Comparison of ENCODE assay signal across 22 mouse cellular contexts in genomic region chr1:188529606-188530131, GRCm38 (mm10).
DNase-seq lines count a peak whose midpoint lies in the region; ATAC-seq and TF ChIP-seq lines count a peak whose summit lies in the region.
"Had no signal": no experiment of that assay in that cellular context is flagged by ENCODE, and none has a peak within 500 bp of the region (broad histone marks: within the 10 kb centered on the region; RNA-seq: fewer than 3 reads in every experiment).

No protein-coding gene starts in this region.

- WGBS in forebrain, embryonic 11.5 days: 64% methylated on average over 6 of the region's 6 CpGs
- 26% methylated on average over 6 of the region's 6 CpGs for WGBS in forebrain, embryonic 16.5 days
- whole genome bisulfite sequencing in intestine, embryonic 14.5 days: 93% methylated on average over 6 of the region's 6 CpGs
- 90% methylated on average over 6 of the region's 6 CpGs for WGBS in intestine, embryonic 16.5 days

- no peak overlapping the region for H3K4me3 ChIP-seq in forebrain, embryonic 11.5 days (ENCODE audit: low read depth, low read length)
- H3K4me3 ChIP-seq in forebrain, embryonic 16.5 days (replicated peaks; ENCODE audit: low read length): no peak overlapping the region
- H3K4me3 ChIP-seq in intestine, embryonic 14.5 days (ENCODE audit: low read depth, low read length): no peak overlapping the region
- H3K4me3 ChIP-seq in intestine, embryonic 16.5 days (ENCODE audit: low read length): no peak overlapping the region
- H3K4me3 ChIP-seq: embryonic facial prominence, embryonic 15.5 days; erythroblast, embryonic 14.5 days; gastrocnemius, adult 2 months; heart, embryonic 12.5 days; hindbrain, embryonic 10.5 days; hindbrain, embryonic 15.5 days had no signal

- ATAC-seq in forebrain, embryonic 11.5 days (replicated peaks; ENCODE audit: low FRiP score): peak; percentile 81
- ATAC-seq in forebrain, embryonic 16.5 days: no peak
- no peak for ATAC-seq in intestine, embryonic 14.5 days (replicated peaks; ENCODE audit: low FRiP score, low TSS enrichment, low read depth)
- ATAC-seq in intestine, embryonic 16.5 days: no peak
- ATAC-seq: inflammation-experienced regulatory T-cells, adult 6 months had no signal

- TF ChIP-seq CTCF in brain, embryonic 14.5 days (IDR thresholded peaks at IDR 0.05; ENCODE audit: borderline replicate concordance, extremely low read depth, insufficient read depth, insufficient read length): no peak

- H3K36me3 ChIP-seq in forebrain, embryonic 11.5 days (ENCODE audit: control insufficient read depth, insufficient read depth, low read length): no peaks in the 10 kb centered on the region
- no peaks in the 10 kb centered on the region for H3K36me3 ChIP-seq in forebrain, embryonic 16.5 days (ENCODE audit: control insufficient read depth, insufficient read depth)
- no peaks in the 10 kb centered on the region for H3K36me3 ChIP-seq in intestine, embryonic 14.5 days (ENCODE audit: control insufficient read depth, insufficient read depth, low read length)
- H3K36me3 ChIP-seq in intestine, embryonic 16.5 days (ENCODE audit: control insufficient read depth, insufficient read depth, low read length): no peaks in the 10 kb centered on the region
- H3K36me3 ChIP-seq: embryonic facial prominence, embryonic 15.5 days; heart, embryonic 12.5 days; hindbrain, embryonic 10.5 days; hindbrain, embryonic 15.5 days had no signal

- no peak for TF ChIP-seq POLR2A in brain, embryonic 14.5 days (IDR thresholded peaks at IDR 0.05; ENCODE audit: borderline replicate concordance, extremely low read depth, insufficient read depth, insufficient read length, poor library complexity, severe bottlenecking)

- H3K9me3 ChIP-seq in forebrain, embryonic 11.5 days (ENCODE audit: control insufficient read depth, low read length): peaks cover 3% of the 10 kb centered on the region; the same call in 1 of the 2 replicates
- H3K9me3 ChIP-seq in forebrain, embryonic 16.5 days (ENCODE audit: control insufficient read depth, low read length): no peaks in the 10 kb centered on the region
- no peaks in the 10 kb centered on the region for H3K9me3 ChIP-seq in intestine, embryonic 14.5 days (ENCODE audit: control insufficient read depth, low read length)
- no peaks in the 10 kb centered on the region for H3K9me3 ChIP-seq in intestine, embryonic 16.5 days (ENCODE audit: control insufficient read depth, low read length)
- H3K9me3 ChIP-seq: embryonic facial prominence, embryonic 15.5 days; hindbrain, embryonic 10.5 days; hindbrain, embryonic 15.5 days had no signal

- no peaks in the 10 kb centered on the region for H3K27me3 ChIP-seq in forebrain, embryonic 11.5 days (ENCODE audit: control insufficient read depth, insufficient read depth, low read length)
- H3K27me3 ChIP-seq in forebrain, embryonic 16.5 days (replicated peaks; ENCODE audit: control insufficient read depth, insufficient read depth, low read length): no peaks in the 10 kb centered on the region
- no peaks in the 10 kb centered on the region for H3K27me3 ChIP-seq in intestine, embryonic 14.5 days (replicated peaks; ENCODE audit: control insufficient read depth, insufficient read depth, low read length)
- H3K27me3 ChIP-seq in intestine, embryonic 16.5 days (replicated peaks; ENCODE audit: control insufficient read depth, insufficient read depth, low read length): no peaks in the 10 kb centered on the region
- H3K27me3 ChIP-seq: embryonic facial prominence, embryonic 15.5 days; heart, embryonic 12.5 days; hindbrain, embryonic 15.5 days had no signal

- no peaks in the 10 kb centered on the region; the same call in 1 of the 2 replicates for H3K4me1 ChIP-seq in forebrain, embryonic 11.5 days (replicated peaks; ENCODE audit: control insufficient read depth, insufficient read depth, low read length)
- peaks cover 9% of the 10 kb centered on the region for H3K4me1 ChIP-seq in forebrain, embryonic 16.5 days (replicated peaks; ENCODE audit: control insufficient read depth, insufficient read depth, low read length)
- no peaks in the 10 kb centered on the region for H3K4me1 ChIP-seq in intestine, embryonic 14.5 days (replicated peaks; ENCODE audit: control insufficient read depth, insufficient read depth, low read length)
- H3K4me1 ChIP-seq in intestine, embryonic 16.5 days (ENCODE audit: control insufficient read depth, insufficient read depth, low read length): no peaks in the 10 kb centered on the region
- H3K4me1 ChIP-seq: embryonic facial prominence, embryonic 15.5 days; hindbrain, embryonic 10.5 days; hindbrain, embryonic 15.5 days had no signal

- H3K9ac ChIP-seq in forebrain, embryonic 11.5 days (ENCODE audit: low read length): no peak overlapping the region
- no peak overlapping the region for H3K9ac ChIP-seq in forebrain, embryonic 16.5 days (replicated peaks; ENCODE audit: low read depth, low read length)
- H3K9ac ChIP-seq in intestine, embryonic 14.5 days (ENCODE audit: low read length): no peak overlapping the region
- no peak overlapping the region for H3K9ac ChIP-seq in intestine, embryonic 16.5 days (ENCODE audit: low read depth, low read length)
- H3K9ac ChIP-seq: embryonic facial prominence, embryonic 15.5 days; heart, embryonic 12.5 days; hindbrain, embryonic 15.5 days had no signal

- no peak for DNase-seq in forebrain, embryonic 11.5 days (ENCODE audit: low spot score)
- DNase-seq in intestine, embryonic 14.5 days (ENCODE audit: low spot score): peak; percentile 12
- DNase-seq in brain, embryonic 14.5 days (ENCODE audit: low read depth): peak; percentile 85
- DNase-seq in retina, embryonic 14.5 days (ENCODE audit: low spot score): peak; percentile 88
- no peak for DNase-seq in kidney, postnatal 10 days
- DNase-seq in adrenal gland, postnatal 10 days: no peak
- DNase-seq: adrenal gland, adult 2 months; adrenal gland, postnatal 36 days; cerebellum, adult 18-20 months; cerebellum, adult 9-11 months; cerebellum, postnatal 36 days; gastrocnemius, adult 2 months; gastrocnemius, postnatal 25 days; kidney, adult 18-20 months had no signal

- no peak overlapping the region for H3K27ac ChIP-seq in forebrain, embryonic 11.5 days (ENCODE audit: low read depth, low read length)
- H3K27ac ChIP-seq in forebrain, embryonic 16.5 days (ENCODE audit: low read length): no peak overlapping the region
- no peak overlapping the region for H3K27ac ChIP-seq in intestine, embryonic 14.5 days (ENCODE audit: low read depth)
- H3K27ac ChIP-seq in intestine, embryonic 16.5 days (ENCODE audit: low read length): no peak overlapping the region
- H3K27ac ChIP-seq: embryonic facial prominence, embryonic 15.5 days; gastrocnemius, adult 2 months; hindbrain, embryonic 10.5 days; hindbrain, embryonic 15.5 days had no signal

- no peak overlapping the region for H3K4me2 ChIP-seq in forebrain, embryonic 11.5 days (ENCODE audit: low read depth, low read length, severe bottlenecking)
- no peak overlapping the region for H3K4me2 ChIP-seq in forebrain, embryonic 16.5 days (ENCODE audit: low read length)
- no peak overlapping the region for H3K4me2 ChIP-seq in intestine, embryonic 14.5 days (ENCODE audit: low read length)
- H3K4me2 ChIP-seq in intestine, embryonic 16.5 days (ENCODE audit: low read depth, low read length): no peak overlapping the region
- H3K4me2 ChIP-seq: embryonic facial prominence, embryonic 15.5 days; heart, embryonic 12.5 days; hindbrain, embryonic 15.5 days had no signal

Comparison
In these comparisons a context has a peak if more than half of its experiments do, and no peak if none do; other contexts are left out.
1. DNase-seq: peak in intestine, embryonic 14.5 days (single experiment), brain, embryonic 14.5 days (single experiment) and retina, embryonic 14.5 days (single experiment); none in forebrain, embryonic 11.5 days (single experiment), kidney, postnatal 10 days (single experiment) and adrenal gland, postnatal 10 days (single experiment).